Mouse (Mus musculus) stomach, embryonic 14.5 days (tissue): ENCODE measurements at regions not wholly inside any gene's neighbourhood (a gene's known extent, or its start where the extent isn't known, plus 50 kb on each side); places are given as distances from the start of the nearest gene placed in this dataset.

Source experiments
- ATAC-seq: fragments of 200-750 bp; cut with Nextera tagmentation; 2 replicates; pipeline ENCODE4 v1.8.0; 2017; ENCODE audit warnings: low read depth, moderate TSS enrichment; ENCODE audit not compliant: insufficient number of reproducible peaks, insufficient read depth, low FRiP score
- H3K27ac ChIP-seq: fragments of 300-500 bp; sonication (generic); 2 replicates; pipeline ENCODE4 v1.5.1; 2014; ENCODE audit warnings: mild to moderate bottlenecking, low read length, moderate library complexity, mixed read lengths
- H3K27me3 ChIP-seq: fragments of 300-500 bp; sonication (generic); 2 replicates; pipeline ENCODE4 v1.6.1; 2014; ENCODE audit warnings: low read length, control low read depth, mixed read lengths; ENCODE audit not compliant: control insufficient read depth, insufficient read depth
- H3K36me3 ChIP-seq: fragments of 300-500 bp; sonication (generic); 2 replicates; pipeline ENCODE4 v1.6.1; 2014; ENCODE audit warnings: mild to moderate bottlenecking, control low read depth, low read length, moderate library complexity, mixed read lengths; ENCODE audit not compliant: control insufficient read depth, insufficient read depth
- H3K4me1 ChIP-seq: fragments of 300-500 bp; sonication (generic); 2 replicates; pipeline ENCODE4 v1.6.1; 2014; ENCODE audit warnings: low read length, control low read depth, mixed read lengths; ENCODE audit not compliant: control insufficient read depth, insufficient read depth
- H3K4me2 ChIP-seq: fragments of 300-500 bp; sonication (generic); replicated peaks from 2 replicates; pipeline ENCODE4 v1.6.1; 2014; ENCODE audit warnings: low read depth, low read length, control low read depth
- H3K4me3 ChIP-seq: fragments of 300-500 bp; sonication (generic); 2 replicates; pipeline ENCODE4 v1.5.1; 2014; ENCODE audit warnings: low read depth, low read length, control low read depth
- H3K9ac ChIP-seq: fragments of 300-500 bp; sonication (generic); replicated peaks from 2 replicates; pipeline ENCODE4 v1.6.1; 2014; ENCODE audit warnings: low read depth, mild to moderate bottlenecking, control low read depth, low read length, moderate library complexity, mixed read lengths
- H3K9me3 ChIP-seq: fragments of 300-500 bp; sonication (generic); 2 replicates; pipeline ENCODE4 v1.6.1; 2016; ENCODE audit warnings: low read depth, low read length, control low read depth; ENCODE audit not compliant: control insufficient read depth
- WGBS: fragments of 180-500 bp; shearing (Covaris S2); extraction: QIAGEN DNeasy Blood & Tissue Kit; methylation state at CpG from one replicate; pipeline ENCODE4 v1.1.7; 2014; 5-methylcytosine and 5-hydroxymethylcytosine counted together

DNA sequence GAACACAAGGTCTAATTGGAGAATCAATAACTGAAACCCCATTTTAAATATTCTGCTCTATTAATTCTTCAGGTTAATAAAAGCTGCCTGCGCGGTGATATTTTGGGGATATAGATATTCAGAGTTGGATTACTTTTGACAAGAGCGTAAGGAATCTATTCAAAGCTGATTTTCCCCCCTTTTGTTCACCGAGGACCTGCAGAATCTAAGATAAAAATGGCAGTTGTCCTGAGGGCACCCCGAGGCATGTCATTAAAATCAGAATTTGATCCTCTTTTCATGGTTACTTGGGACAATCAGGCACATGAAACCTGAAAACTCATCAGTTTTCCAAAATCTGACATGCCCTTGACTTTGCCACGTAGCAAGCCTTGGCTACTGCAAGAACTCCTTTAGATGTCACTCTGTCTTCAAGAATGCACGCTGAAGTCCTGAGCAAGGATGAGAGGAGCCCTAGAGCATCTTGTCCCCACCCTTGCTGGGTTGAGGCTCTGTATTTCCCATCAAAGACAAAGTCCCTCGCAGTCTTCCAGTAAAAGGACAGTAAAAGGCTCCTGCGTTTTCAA, 232.5 kb downstream of the Ttll7 start:
- 75% methylated on average over 9 of the region's 9 CpGs for WGBS
- Histone ChIP-seq H3K4me3 (no peak overlapping the region), H3K9ac (no peak overlapping the region), H3K27me3 (no peaks in the 10 kb centered on the region), H3K9me3 (no peaks in the 10 kb centered on the region), H3K27ac (no peak overlapping the region), H3K36me3 (no peaks in the 10 kb centered on the region), H3K4me2 (no peak overlapping the region), H3K4me1 (no peaks in the 10 kb centered on the region)
- ATAC-seq = no peak

DNA sequence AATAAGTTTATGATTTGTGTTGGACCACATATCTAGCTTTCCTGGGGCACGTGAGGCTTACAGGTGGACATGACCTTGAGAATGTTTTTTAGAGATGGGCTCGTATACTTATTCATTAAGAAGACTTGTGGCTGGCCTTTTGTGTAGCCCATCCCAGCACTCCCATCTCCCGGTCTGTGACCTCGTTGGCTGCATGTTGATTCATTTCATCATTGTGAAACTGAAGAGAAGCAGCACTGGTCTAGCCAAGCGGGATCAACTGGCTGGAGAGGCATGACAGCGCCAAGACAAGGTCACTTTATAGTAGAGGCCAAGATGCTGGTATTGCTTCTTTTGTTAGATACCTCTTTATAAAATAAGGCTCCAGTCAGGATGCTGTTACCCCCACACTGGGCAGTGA, 236.0 kb downstream of the Ttll7 start:
- Histone ChIP-seq H3K4me3 (no peak overlapping the region), H3K27ac (no peak overlapping the region), H3K9ac (no peak overlapping the region), H3K9me3 (no peaks in the 10 kb centered on the region), H3K4me2 (no peak overlapping the region), H3K36me3 (no peaks in the 10 kb centered on the region), H3K27me3 (no peaks in the 10 kb centered on the region), H3K4me1 (no peaks in the 10 kb centered on the region)
- no peak for ATAC-seq
- WGBS = 86% methylated on average over 6 of the region's 6 CpGs

DNA sequence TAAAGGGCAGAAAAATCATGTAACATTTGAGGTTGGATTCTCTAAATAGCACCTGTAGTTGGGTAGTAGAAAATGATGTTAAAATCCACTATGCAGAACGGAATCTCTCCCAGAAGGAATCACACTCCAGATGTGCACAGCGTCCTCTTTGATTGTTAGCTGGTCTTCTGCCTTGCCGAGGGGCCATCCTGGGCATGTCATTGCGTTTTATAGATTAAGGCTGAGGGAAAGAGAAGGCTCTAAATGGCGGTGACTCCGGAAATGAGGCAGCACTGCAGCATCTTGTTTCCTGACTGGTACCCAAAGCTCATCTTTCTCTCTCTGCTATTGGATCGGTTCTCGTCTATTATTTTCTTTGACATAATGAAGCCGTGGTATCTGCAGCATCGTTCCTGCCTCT, 237.5 kb downstream of the Ttll7 start:
- H3K4me2 ChIP-seq = no peak overlapping the region
- no peak for ATAC-seq

DNA sequence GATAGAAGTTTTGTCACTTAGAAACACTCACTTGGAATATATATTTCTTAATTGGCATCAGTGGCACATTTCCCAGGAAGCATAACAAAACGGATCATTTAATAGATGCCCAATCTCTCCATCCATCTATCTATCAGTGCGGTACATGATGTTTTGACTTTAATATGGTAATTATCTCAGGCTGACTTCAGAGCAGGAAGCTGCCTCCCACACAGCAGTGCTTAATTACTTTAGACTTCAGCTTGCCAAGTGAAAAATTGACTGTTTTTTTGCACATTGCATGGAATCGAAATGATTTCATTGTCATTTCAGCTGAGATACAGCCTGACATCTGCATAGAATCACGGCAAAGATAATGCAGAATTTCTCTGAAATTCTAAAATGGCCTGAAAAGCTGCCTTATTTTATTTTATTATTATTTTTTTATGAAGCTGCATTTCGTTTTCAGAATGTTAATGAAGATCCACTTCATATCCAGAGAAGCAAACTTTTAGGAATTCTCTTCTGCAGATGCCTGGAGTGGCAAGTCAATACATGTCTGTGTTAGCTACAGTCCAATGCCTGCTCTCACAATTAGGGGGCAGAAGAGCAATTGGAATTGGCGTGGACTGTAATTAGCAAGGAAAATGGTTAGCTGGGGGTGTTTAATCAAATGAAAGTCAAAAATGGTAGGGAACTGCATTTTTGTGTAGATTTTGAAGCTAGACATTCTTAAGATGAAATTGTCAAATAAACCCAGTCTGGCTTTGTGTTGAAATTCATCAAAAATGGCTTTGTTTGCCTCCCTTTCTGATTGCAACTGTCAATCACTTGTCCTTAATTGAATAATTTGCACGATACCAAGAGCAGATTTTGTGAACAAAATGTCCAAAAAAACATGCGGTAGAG, 240.3 kb downstream of the Ttll7 start:
- Histone ChIP-seq H3K27ac (no peak overlapping the region), H3K4me3 (no peak overlapping the region), H3K9me3 (no peaks in the 10 kb centered on the region), H3K36me3 (no peaks in the 10 kb centered on the region), H3K4me1 (no peaks in the 10 kb centered on the region), H3K9ac (no peak overlapping the region), H3K27me3 (no peaks in the 10 kb centered on the region), H3K4me2 (no peak overlapping the region)
- WGBS = 76% methylated on average over 8 of the region's 8 CpGs
- no peak for ATAC-seq

More for the DNA sequence above, 237.5 kb downstream of the Ttll7 start:
- Histone ChIP-seq H3K4me1 (no peaks in the 10 kb centered on the region), H3K27me3 (no peaks in the 10 kb centered on the region), H3K4me3 (no peak overlapping the region), H3K9ac (no peak overlapping the region), H3K27ac (no peak overlapping the region), H3K36me3 (no peaks in the 10 kb centered on the region), H3K9me3 (no peaks in the 10 kb centered on the region)
- WGBS = 78% methylated on average over 10 of the region's 10 CpGs

DNA sequence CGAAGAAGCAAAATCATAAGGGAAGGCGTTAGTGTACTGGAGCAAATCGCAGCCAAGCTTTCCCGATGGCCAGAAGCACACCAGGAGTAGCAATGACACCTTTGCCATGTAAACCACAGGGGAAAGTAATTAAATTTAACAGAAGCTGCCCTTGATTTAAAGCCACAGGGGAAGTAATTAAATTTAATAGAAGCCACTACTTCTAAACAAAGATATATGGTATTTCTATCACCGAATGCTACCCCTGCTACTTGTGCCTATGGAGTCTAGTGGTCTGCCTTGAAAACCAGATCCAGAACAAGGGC, 240.9 kb downstream of the Ttll7 start:
- Histone ChIP-seq H3K4me3 (no peak overlapping the region), H3K27me3 (no peaks in the 10 kb centered on the region), H3K36me3 (no peaks in the 10 kb centered on the region), H3K9me3 (no peaks in the 10 kb centered on the region), H3K27ac (no peak overlapping the region), H3K4me2 (no peak overlapping the region), H3K9ac (no peak overlapping the region), H3K4me1 (no peaks in the 10 kb centered on the region)
- ATAC-seq = no peak
- WGBS = 96% methylated on average over 5 of the region's 5 CpGs

DNA sequence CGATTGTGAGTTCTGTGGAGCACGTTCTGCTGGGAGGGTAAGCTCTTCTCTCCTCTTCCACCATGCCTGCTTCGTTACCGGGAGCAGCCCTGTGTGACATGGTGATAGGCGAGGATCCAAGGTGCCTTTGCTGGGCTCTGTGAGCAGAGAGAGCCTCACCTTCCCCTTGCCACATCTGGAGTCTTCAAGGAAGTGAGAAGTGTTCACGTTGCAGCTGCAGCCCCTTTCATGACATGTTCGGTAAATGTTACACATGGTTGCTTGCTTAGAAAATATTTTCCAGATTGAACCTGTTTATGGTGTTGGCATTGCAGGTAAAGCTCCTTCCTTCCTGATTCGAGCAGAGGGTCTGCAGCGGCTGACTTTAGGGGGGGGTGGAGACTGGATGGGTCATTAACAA, 244.0 kb downstream of the Ttll7 start:
- H3K9ac ChIP-seq = no peak overlapping the region

DNA sequence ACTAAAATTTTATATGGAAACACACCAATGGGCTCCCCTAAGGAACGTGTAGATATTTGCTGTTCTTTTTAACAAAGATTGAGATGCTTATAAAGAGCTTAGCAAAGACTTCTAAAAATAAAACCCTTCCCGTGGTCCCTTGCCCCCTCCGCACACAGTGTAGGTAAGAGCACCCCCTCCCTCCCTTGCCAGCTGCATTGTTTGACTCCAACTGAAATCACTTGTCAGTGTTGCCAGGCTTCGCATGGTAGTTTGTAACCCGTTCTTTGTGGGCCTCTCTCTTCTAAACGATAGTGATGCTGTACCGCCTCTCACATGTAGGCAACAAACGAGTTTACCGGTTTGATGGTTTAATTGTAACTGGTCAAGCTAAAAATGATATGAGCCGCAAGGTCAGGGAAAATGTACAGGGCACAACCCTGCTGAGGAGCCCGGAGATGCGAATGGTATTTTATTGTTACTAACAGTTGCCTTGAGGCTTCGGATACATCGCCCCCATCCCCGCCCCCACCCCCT, 246.0 kb downstream of the Ttll7 start:
- Histone ChIP-seq H3K27me3 (no peaks in the 10 kb centered on the region), H3K9ac (no peak overlapping the region), H3K4me1 (no peaks in the 10 kb centered on the region), H3K4me2 (no peak overlapping the region), H3K36me3 (no peaks in the 10 kb centered on the region), H3K4me3 (no peak overlapping the region), H3K27ac (no peak overlapping the region), H3K9me3 (no peaks in the 10 kb centered on the region)
- no peak for ATAC-seq
- 49% methylated on average over 15 of the region's 15 CpGs for WGBS

More for the DNA sequence above, 244.0 kb downstream of the Ttll7 start:
- 65% methylated on average over 9 of the region's 9 CpGs for WGBS
- H3K4me2 ChIP-seq = no peak overlapping the region
- no peaks in the 10 kb centered on the region for H3K9me3 ChIP-seq
- no peak overlapping the region for H3K27ac ChIP-seq
- H3K36me3 ChIP-seq = no peaks in the 10 kb centered on the region
- no peaks in the 10 kb centered on the region for H3K27me3 ChIP-seq
- no peak for ATAC-seq
- no peak overlapping the region for H3K4me3 ChIP-seq
- H3K4me1 ChIP-seq = no peaks in the 10 kb centered on the region

DNA sequence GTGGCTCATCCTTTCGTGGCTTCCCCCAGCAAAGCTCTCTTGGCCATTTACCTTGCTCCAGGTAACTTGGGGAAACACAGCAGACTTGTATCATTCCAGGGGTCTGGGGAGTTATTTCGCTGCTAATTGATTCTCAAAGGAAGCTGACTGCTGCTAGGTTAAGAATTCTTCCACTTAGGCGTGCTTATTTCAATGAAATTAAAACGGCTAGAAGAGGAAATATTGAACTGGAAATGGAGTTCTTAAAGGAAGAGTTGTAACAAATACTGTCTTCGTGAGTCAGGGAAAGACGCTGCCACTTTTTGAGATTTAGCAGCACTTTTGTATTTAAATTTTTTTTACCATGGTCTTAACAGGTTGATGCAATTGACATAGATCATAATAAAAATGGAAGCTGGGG, 246.4 kb downstream of the Ttll7 start:
- Histone ChIP-seq H3K27ac (no peak overlapping the region), H3K4me3 (no peak overlapping the region), H3K36me3 (no peaks in the 10 kb centered on the region), H3K4me2 (no peak overlapping the region), H3K27me3 (no peaks in the 10 kb centered on the region), H3K9ac (no peak overlapping the region), H3K9me3 (no peaks in the 10 kb centered on the region), H3K4me1 (no peaks in the 10 kb centered on the region)
- no peak for ATAC-seq
- WGBS = 51% methylated on average over 6 of the region's 6 CpGs
